ENCODE assay signal across 8 mouse cellular contexts in the genomic region with DNA sequence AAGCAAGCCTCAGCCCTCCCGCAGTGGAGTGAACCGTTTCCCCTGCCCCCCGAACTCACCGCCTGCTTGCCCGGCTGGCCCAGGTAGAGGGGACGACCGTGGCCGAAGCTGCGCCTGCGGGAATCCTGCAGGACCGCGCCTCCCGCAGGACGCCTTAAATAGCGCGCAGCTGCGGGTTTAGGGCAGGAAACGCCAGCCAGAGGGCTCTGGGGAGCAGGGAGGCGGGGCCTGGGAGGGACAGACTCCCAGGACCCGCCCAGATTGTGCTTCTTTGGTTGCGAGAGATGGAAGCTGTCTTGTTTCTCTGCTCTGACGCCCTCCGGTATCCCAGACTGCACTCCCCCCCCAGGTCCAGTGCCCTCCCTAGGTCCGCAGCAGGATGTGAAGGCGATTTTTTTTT. TPM values are rescaled to one million over a fixed set of nuclear protein-coding genes. Genes with fewer than 3 reads are reported as not detected.
DNase-seq lines count a peak whose midpoint lies in the region; ATAC-seq and TF ChIP-seq lines count a peak whose summit lies in the region.

Gene Gja4 (minus strand): TSS at position 179 of the 400 bp plus-strand sequence.

- no peak for TF ChIP-seq POLR2A in ES-Bruce4 (IDR thresholded peaks at IDR 0.05; ENCODE audit: insufficient read depth, low read length)

- H3K27ac ChIP-seq in ES-Bruce4 (ENCODE audit: insufficient read depth, low read length) = no peak within 1 kb of the TSS
- H3K27ac ChIP-seq in forebrain, embryonic 12.5 days = no peak within 1 kb of the TSS
- no peak within 1 kb of the TSS for H3K27ac ChIP-seq in heart, embryonic 15.5 days
- no peak within 1 kb of the TSS for H3K27ac ChIP-seq in liver, embryonic 15.5 days (replicated peaks)
- H3K27ac ChIP-seq in neural tube, embryonic 13.5 days (replicated peaks) = no peak within 1 kb of the TSS

- DNase-seq in c-Kit-positive CD71-negative TER-119-negative erythroid progenitor cells, embryonic 14.5 days (ENCODE audit: low read depth) = peak; percentile 43
- DNase-seq in kidney, postnatal 10 days = peak; percentile 88
- DNase-seq in testis, postnatal 14 days (ENCODE audit: low spot score) = peak; percentile 63

- H3K36me3 ChIP-seq in ES-Bruce4 (ENCODE audit: control insufficient read depth, insufficient read depth, low read length, poor library complexity, severe bottlenecking) = no peaks in the 10 kb centered on the region
- H3K36me3 ChIP-seq in forebrain, embryonic 12.5 days (replicated peaks) = no peaks in the 10 kb centered on the region
- no peaks in the 10 kb centered on the region for H3K36me3 ChIP-seq in heart, embryonic 15.5 days
- H3K36me3 ChIP-seq in liver, embryonic 15.5 days (replicated peaks) = no peaks in the 10 kb centered on the region
- H3K36me3 ChIP-seq in neural tube, embryonic 13.5 days = no peaks in the 10 kb centered on the region

- 1% methylated on average over 25 of the region's 25 CpGs for WGBS in forebrain, embryonic 12.5 days
- WGBS in heart, embryonic 15.5 days = under 1% methylated on average over 25 of the region's 25 CpGs
- under 1% methylated on average over 25 of the region's 25 CpGs for WGBS in liver, embryonic 15.5 days (ENCODE audit: insufficient replicate concordance)
- under 1% methylated on average over 25 of the region's 25 CpGs for WGBS in neural tube, embryonic 13.5 days

- no peaks in the 10 kb centered on the region for H3K27me3 ChIP-seq in ES-Bruce4 (ENCODE audit: control insufficient read depth, insufficient read depth, low read length, poor library complexity, severe bottlenecking)
- peaks cover 44% of the 10 kb centered on the region for H3K27me3 ChIP-seq in forebrain, embryonic 12.5 days
- peaks cover 32% of the 10 kb centered on the region for H3K27me3 ChIP-seq in heart, embryonic 15.5 days
- peaks cover 32% of the 10 kb centered on the region for H3K27me3 ChIP-seq in liver, embryonic 15.5 days
- H3K27me3 ChIP-seq in neural tube, embryonic 13.5 days = peaks cover 27% of the 10 kb centered on the region

- no peaks in the 10 kb centered on the region for H3K4me1 ChIP-seq in ES-Bruce4 (ENCODE audit: control insufficient read depth, insufficient read depth, low read length)
- H3K4me1 ChIP-seq in forebrain, embryonic 12.5 days = peaks cover 17% of the 10 kb centered on the region
- peaks cover 9% of the 10 kb centered on the region for H3K4me1 ChIP-seq in heart, embryonic 15.5 days (replicated peaks)
- H3K4me1 ChIP-seq in liver, embryonic 15.5 days (replicated peaks) = no peaks in the 10 kb centered on the region
- H3K4me1 ChIP-seq in neural tube, embryonic 13.5 days (replicated peaks) = peaks cover 17% of the 10 kb centered on the region

- peak within 1 kb of the TSS; percentile 55 for H3K9ac ChIP-seq in ES-Bruce4 (ENCODE audit: low read depth, poor library complexity, severe bottlenecking)
- H3K9ac ChIP-seq in forebrain, embryonic 12.5 days = peak within 1 kb of the TSS; percentile 50
- H3K9ac ChIP-seq in heart, embryonic 15.5 days = peak within 1 kb of the TSS; percentile 70
- no peak within 1 kb of the TSS for H3K9ac ChIP-seq in liver, embryonic 15.5 days
- H3K9ac ChIP-seq in neural tube, embryonic 13.5 days = peak within 1 kb of the TSS; percentile 77

- ATAC-seq in forebrain, embryonic 12.5 days (ENCODE audit: low FRiP score) = peak; percentile 80
- ATAC-seq in heart, embryonic 15.5 days (replicated peaks; ENCODE audit: insufficient number of reproducible peaks, insufficient read depth, low FRiP score, low read depth) = peak; percentile 84
- peak; percentile 37 for ATAC-seq in liver, embryonic 15.5 days (ENCODE audit: insufficient read depth)
- ATAC-seq in neural tube, embryonic 13.5 days (ENCODE audit: low read depth) = peak; percentile 80

- H3K4me3 ChIP-seq in ES-Bruce4 (ENCODE audit: low read depth, low read length) = peak within 1 kb of the TSS; percentile 73
- H3K4me3 ChIP-seq in forebrain, embryonic 12.5 days (replicated peaks) = peak within 1 kb of the TSS; percentile 47
- peak within 1 kb of the TSS; percentile 64 for H3K4me3 ChIP-seq in heart, embryonic 15.5 days
- peak within 1 kb of the TSS; percentile 30 for H3K4me3 ChIP-seq in liver, embryonic 15.5 days (replicated peaks)
- H3K4me3 ChIP-seq in neural tube, embryonic 13.5 days = peak within 1 kb of the TSS; percentile 56

- peak within 1 kb of the TSS; percentile 86 for H3K4me2 ChIP-seq in forebrain, embryonic 12.5 days
- peak within 1 kb of the TSS; percentile 96 for H3K4me2 ChIP-seq in heart, embryonic 15.5 days
- peak within 1 kb of the TSS; percentile 67 for H3K4me2 ChIP-seq in liver, embryonic 15.5 days
- peak within 1 kb of the TSS; percentile 90 for H3K4me2 ChIP-seq in neural tube, embryonic 13.5 days

- no peak for TF ChIP-seq EP300 in ES-Bruce4 (IDR thresholded peaks at IDR 0.05; ENCODE audit: insufficient read depth, low read depth, low read length)

- no peaks in the 10 kb centered on the region for H3K9me3 ChIP-seq in ES-Bruce4 (replicated peaks; ENCODE audit: control insufficient read depth, insufficient read depth, low read length, poor library complexity, severe bottlenecking)
- no peaks in the 10 kb centered on the region for H3K9me3 ChIP-seq in forebrain, embryonic 12.5 days
- no peaks in the 10 kb centered on the region for H3K9me3 ChIP-seq in heart, embryonic 15.5 days (replicated peaks)
- no peaks in the 10 kb centered on the region for H3K9me3 ChIP-seq in liver, embryonic 15.5 days (replicated peaks)
- H3K9me3 ChIP-seq in neural tube, embryonic 13.5 days = no peaks in the 10 kb centered on the region

- peak; percentile 36 for TF ChIP-seq CTCF in ES-Bruce4 (IDR thresholded peaks at IDR 0.05; ENCODE audit: low read depth, low read length)

RNA-seq across cellular contexts. Expression of gene Gja4, which starts in this region (rescaled TPM):
- polyA plus RNA-seq in ES-Bruce4 (2011; ENCODE audit: insufficient read depth, insufficient read length, low read depth, missing spikeins) = 1.4 TPM in 2 replicates
- 10.6 and 11.3 TPM in 2 replicates for polyA plus RNA-seq in forebrain, embryonic 12.5 days (2016; fragmentation: Nextera tagmentation; extraction: Ambion mirVana)
- polyA plus RNA-seq in heart, embryonic 15.5 days (2015; fragmentation: Nextera tagmentation; extraction: Ambion mirVana) = 30.8 and 38.1 TPM in 2 replicates
- 2.2 and 2.5 TPM in 2 replicates for polyA plus RNA-seq in liver, embryonic 15.5 days (2015; fragmentation: Nextera tagmentation; extraction: Ambion mirVana)
- polyA plus RNA-seq in neural tube, embryonic 13.5 days (2015; fragmentation: Nextera tagmentation; extraction: Ambion mirVana) = 18.4 and 22.9 TPM in 2 replicates
